In genomic region chrX:165156549-165156948, GRCm38 (mm10) we compare ENCODE assay signal across 19 mouse cellular contexts.
"Had no signal": no experiment of that assay in that cellular context is flagged by ENCODE, and none has a peak within 500 bp of the region (broad histone marks: within the 10 kb centered on the region; RNA-seq: fewer than 3 reads in every experiment).

No protein-coding gene starts in this region.

- DNase-seq: lung, adult 18-20 months; lung, embryonic 14.5 days; lung, postnatal 10 days; lung, postnatal 4 days; midbrain, embryonic 14.5 days; retina, postnatal 1 day; right cerebral cortex, adult 18-20 months; right cerebral cortex, postnatal 25 days; right cerebral cortex, postnatal 4 days; spleen, adult 18-20 months; thymus, adult 18-20 months; thymus, postnatal 14 days; thymus, postnatal 36 days had no signal

- ATAC-seq: midbrain, embryonic 16.5 days had no signal

- H3K9ac ChIP-seq: lung, embryonic 14.5 days; midbrain, embryonic 12.5 days; neural tube, embryonic 13.5 days; neural tube, embryonic 15.5 days had no signal

- H3K27me3 ChIP-seq: neural tube, embryonic 13.5 days; neural tube, embryonic 15.5 days had no signal

- H3K4me1 ChIP-seq: midbrain, embryonic 10.5 days; midbrain, embryonic 12.5 days; neural tube, embryonic 13.5 days; neural tube, embryonic 15.5 days had no signal

- H3K4me3 ChIP-seq: midbrain, embryonic 10.5 days; midbrain, embryonic 12.5 days; myocyte; neural tube, embryonic 13.5 days; neural tube, embryonic 15.5 days had no signal

- H3K27ac ChIP-seq: midbrain, embryonic 10.5 days; midbrain, embryonic 12.5 days; neural tube, embryonic 13.5 days; neural tube, embryonic 15.5 days had no signal

- H3K4me2 ChIP-seq: lung, embryonic 14.5 days; midbrain, embryonic 12.5 days; neural tube, embryonic 13.5 days; neural tube, embryonic 15.5 days had no signal

- H3K9me3 ChIP-seq: midbrain, embryonic 10.5 days; midbrain, embryonic 12.5 days; neural tube, embryonic 13.5 days; neural tube, embryonic 15.5 days had no signal

- H3K36me3 ChIP-seq: midbrain, embryonic 10.5 days; midbrain, embryonic 12.5 days; neural tube, embryonic 13.5 days; neural tube, embryonic 15.5 days had no signal
